Mouse (Mus musculus): ENCODE data around the gene Atp11a. TPM values are rescaled to one million over a fixed set of nuclear protein-coding genes. Genes with fewer than 3 reads are reported as not detected.

Atp11a gene
- polyA plus RNA-seq, 1 experiment = 24.0 TPM

DNA sequence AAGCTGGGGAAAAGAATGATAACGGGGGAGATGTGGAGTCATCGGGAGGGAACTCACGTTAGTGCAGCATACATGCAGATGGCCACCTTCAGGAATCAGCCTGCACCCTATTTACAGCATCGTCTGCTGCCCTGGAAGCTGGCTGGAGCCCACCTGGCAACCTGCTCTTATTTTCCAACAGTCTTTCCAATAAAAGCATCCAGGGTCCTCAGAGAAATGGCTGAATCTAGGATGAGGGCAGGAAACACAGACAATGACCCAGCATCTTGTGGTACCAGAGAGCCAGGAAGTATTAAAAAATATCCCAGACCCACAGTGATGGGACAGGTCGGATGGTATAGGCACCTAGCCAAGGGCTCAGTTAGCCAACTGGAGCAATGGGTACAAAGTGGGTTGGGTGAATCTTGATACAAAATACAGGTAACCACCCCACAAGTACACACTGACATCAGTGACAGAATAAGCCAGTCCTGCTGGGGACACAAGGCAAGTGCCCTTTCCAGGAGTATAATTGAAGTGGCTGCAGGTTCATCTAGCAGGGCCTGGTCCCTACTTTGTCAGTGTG lies 136.2 kb downstream of the Atp11a start:
- no peak overlapping the region for H3K4me3 ChIP-seq (ENCODE audit: insufficient read depth, low read length)
- H3K27ac ChIP-seq (ENCODE audit: insufficient read depth, low read depth, low read length) = no peak overlapping the region
- no peaks in the 10 kb centered on the region for H3K4me1 ChIP-seq (ENCODE audit: control insufficient read depth, insufficient read depth, low read length)
- TF ChIP-seq POLR2A (IDR thresholded peaks at IDR 0.05; ENCODE audit: borderline replicate concordance, low read depth, low read length) (no peak), CTCF (IDR thresholded peaks at IDR 0.05; ENCODE audit: low read depth, low read length) (no peak)

DNA sequence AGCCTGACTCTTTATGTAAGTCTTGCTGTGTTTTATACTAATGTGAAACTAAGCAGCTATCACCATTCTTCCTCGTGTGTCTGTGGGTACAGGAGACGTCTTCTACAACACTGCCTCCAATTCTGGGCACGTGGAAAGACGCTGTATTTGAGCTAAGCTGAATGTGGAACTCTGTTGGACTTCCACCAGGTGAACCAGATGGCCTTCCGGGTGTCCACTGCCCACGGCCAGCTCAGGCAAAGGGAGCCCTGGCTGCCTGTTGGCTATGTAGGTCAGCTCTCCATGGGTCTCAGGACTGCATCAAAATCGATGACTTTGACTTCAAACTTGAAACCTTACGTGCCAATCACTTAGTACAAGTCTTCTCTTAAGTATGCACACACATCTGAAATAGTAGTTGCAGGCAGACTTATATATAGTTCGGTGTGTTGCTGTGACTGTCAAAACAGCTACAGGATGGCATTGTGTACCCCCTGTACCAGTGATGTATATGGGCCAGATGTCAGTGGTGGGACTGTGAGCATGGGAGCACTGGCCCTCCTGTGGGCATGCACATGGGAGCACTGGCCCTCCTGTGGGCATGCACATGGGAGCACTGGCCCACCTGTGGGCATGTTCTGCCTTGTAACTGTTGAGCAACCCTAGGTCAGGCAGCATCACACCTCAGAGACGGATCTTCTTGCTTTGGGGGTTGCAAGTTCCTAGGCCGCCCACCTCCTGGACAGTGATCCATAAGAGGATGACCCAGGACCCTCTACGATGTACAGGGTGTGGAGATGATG lies 137.2 kb downstream of the Atp11a start:
- TF ChIP-seq CTCF (IDR thresholded peaks at IDR 0.05; ENCODE audit: low read depth, low read length) (no peak), POLR2A (IDR thresholded peaks at IDR 0.05; ENCODE audit: borderline replicate concordance, low read depth, low read length) (no peak)
- H3K4me3 ChIP-seq (ENCODE audit: insufficient read depth, low read length) = no peak overlapping the region
- H3K27ac ChIP-seq (ENCODE audit: insufficient read depth, low read depth, low read length) = no peak overlapping the region
- no peaks in the 10 kb centered on the region for H3K4me1 ChIP-seq (ENCODE audit: control insufficient read depth, insufficient read depth, low read length)

DNA sequence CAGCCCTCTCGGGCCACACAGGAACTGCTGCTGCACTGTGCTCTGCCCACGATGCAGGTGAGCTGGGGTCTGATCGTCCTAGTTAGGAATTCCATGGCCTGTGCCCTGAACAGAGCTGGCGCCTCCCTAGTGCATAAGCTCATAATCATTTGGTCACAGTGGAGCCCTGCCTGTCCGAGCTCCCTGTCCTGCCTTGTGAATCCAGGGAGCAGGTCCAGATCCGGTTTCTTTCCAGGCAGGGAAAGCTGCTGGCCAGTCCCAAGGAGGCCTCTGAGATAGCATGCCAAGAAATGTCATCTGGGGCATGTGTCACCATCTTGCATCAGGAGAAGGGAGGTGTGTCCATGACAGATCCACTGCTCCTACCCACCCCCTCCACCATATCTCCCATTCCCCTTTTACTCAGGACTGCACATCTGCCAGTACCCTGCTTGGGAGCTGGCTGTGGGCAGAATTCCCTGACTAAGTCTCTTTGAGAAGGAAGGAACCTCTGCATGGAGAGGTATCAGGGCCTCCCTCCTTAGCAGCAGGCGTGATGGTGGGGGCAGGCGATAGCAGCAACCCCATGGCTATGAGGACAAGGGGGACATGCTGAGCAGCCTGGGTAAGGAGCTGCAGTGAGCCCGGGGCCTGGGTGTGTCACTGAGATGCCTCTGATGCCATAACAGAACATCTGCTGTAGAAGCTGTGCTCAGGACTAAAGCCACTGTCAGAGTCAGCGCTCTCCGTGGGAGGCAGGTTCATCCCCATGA lies 138.1 kb downstream of the Atp11a start:
- TF ChIP-seq POLR2A (IDR thresholded peaks at IDR 0.05; ENCODE audit: borderline replicate concordance, low read depth, low read length) (no peak), CTCF (IDR thresholded peaks at IDR 0.05; ENCODE audit: low read depth, low read length) (no peak)
- Histone ChIP-seq H3K4me1 (ENCODE audit: control insufficient read depth, insufficient read depth, low read length) (no peaks in the 10 kb centered on the region), H3K27ac (ENCODE audit: insufficient read depth, low read depth, low read length) (no peak overlapping the region), H3K4me3 (ENCODE audit: insufficient read depth, low read length) (no peak overlapping the region)

DNA sequence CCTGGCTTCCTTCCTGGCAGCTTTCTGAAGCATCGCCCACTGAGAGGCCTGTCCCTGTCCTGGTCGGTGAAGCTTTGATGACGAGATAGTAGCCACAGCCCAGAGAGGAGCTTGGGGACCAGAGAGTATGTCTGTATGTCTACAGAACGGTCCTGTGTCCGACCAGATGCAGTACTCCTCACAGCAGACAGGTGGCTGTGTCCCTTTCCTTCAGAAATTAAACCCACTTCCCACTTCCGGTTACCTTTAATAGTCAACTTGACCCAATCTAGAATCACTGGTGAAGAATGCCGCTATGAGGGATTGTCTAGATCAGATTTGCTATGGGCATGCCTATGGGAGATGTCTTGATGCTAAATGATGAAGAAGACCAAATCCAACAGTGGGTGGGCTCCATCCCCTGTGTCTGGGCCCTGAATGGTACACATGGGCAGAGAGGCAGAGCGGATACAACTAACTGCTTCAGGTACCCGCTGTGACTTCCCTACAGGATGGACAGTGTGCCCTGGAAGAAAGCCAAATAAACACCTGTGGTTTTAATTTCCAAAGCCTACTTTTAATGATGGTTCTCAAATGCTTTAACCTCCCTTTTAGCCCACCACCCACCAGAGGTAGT lies 138.8 kb downstream of the Atp11a start:
- Histone ChIP-seq H3K4me1 (ENCODE audit: control insufficient read depth, insufficient read depth, low read length) (no peaks in the 10 kb centered on the region), H3K4me3 (ENCODE audit: insufficient read depth, low read length) (no peak overlapping the region), H3K27ac (ENCODE audit: insufficient read depth, low read depth, low read length) (no peak overlapping the region)
- TF ChIP-seq CTCF (IDR thresholded peaks at IDR 0.05; ENCODE audit: low read depth, low read length) (no peak), POLR2A (IDR thresholded peaks at IDR 0.05; ENCODE audit: borderline replicate concordance, low read depth, low read length) (no peak)

DNA sequence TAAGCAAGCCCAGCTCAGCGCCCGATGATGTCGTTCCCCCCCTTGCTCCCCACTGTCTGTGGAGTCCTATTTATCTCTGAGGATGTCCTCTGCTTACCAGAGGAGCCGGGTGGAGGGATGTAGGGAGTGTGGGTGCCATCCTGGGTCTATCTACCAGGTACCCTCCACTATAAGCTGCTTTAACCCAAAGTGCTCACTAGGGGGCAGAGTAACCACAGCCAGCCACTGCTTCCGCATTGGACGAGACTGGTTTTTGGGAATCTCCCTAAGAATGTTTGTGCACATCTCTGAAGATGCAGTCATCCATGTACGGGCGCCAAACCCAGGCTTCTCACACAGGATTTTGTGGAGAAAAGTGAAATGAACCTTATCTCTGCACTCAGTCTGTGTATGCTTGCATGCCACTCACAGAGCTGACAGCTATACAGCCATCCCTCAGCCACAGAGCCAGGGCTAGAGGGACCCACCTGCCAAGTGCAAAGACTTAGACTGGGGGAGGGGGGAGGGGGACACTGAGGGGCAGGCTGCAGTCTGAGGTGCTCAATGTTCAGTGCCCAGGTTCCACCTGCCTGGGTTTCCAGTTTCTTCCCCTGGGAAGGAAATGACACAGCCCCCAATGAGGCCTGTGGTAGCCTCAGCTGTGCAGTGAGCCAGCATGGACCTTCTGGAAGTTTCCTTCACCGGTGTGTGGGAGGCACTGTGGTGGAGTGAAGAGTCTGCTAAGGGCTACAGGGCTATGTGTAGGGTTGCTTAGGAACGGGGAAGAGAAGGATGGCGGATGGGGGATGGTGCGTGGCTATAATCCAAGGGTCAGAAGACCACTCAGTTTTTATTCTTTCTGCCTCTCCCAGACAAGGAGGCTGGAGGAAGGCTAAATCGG lies 139.9 kb downstream of the Atp11a start:
- no peaks in the 10 kb centered on the region for H3K4me1 ChIP-seq (ENCODE audit: control insufficient read depth, insufficient read depth, low read length)
- H3K27ac ChIP-seq (ENCODE audit: insufficient read depth, low read depth, low read length) = no peak overlapping the region
- no peak for TF ChIP-seq POLR2A (IDR thresholded peaks at IDR 0.05; ENCODE audit: borderline replicate concordance, low read depth, low read length)
- peak; percentile 81 for TF ChIP-seq CTCF (IDR thresholded peaks at IDR 0.05; ENCODE audit: low read depth, low read length)
- no peak overlapping the region for H3K4me3 ChIP-seq (ENCODE audit: insufficient read depth, low read length)

DNA sequence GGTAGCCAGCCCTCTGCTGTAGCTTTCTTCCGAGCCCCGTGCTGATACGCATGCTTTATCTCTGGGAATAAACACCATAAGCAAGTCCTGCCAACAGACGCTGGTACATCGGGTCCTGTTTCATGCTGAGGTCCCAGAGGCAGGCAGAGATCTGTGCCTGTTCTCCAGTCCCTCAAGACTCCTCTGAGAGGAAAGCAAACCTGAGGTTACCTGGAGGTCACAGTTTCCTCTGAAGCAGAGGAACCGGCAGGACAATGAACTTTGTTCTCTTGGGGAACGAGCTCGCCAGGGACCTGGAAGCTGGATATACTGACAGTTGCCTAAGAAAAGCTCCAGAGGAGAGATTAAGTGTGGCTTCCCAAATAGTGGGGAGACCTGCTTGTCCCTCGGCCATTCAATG lies 141.0 kb downstream of the Atp11a start:
- H3K4me3 ChIP-seq (ENCODE audit: insufficient read depth, low read length) = no peak overlapping the region
- H3K4me1 ChIP-seq (ENCODE audit: control insufficient read depth, insufficient read depth, low read length) = no peaks in the 10 kb centered on the region
- H3K27ac ChIP-seq (ENCODE audit: insufficient read depth, low read depth, low read length) = no peak overlapping the region
- no peak for TF ChIP-seq CTCF (IDR thresholded peaks at IDR 0.05; ENCODE audit: low read depth, low read length)
- no peak for TF ChIP-seq POLR2A (IDR thresholded peaks at IDR 0.05; ENCODE audit: borderline replicate concordance, low read depth, low read length)

DNA sequence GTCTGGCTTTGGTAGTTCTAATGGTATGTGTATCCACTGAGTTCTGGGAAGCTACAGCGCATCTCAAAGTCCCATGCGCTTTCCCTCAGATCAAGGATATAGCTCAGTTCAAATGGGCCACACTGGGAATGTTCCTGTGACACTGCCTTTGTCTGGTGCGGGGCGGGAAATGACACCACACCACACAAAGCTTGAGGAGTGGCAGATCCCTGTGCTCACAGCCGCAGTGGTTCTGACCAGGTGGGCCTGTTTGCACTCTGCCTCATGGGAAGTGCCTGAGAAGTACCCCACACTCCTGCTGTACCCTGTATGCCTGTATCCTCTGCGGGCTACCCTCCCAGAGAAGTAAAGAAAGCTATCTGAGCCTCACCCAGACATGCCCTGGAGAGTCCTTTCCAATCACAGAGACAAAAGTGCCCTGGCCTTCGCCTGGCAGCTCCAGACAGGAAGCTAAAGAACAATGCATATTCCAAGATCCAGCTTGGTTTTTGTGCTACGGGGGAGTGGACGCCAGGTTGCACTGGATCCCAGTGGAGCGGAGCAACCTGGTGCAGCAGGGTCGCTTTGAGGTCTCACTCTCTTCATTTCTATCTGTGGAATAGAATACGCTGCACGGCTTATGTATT lies 147.1 kb downstream of the Atp11a start:
- Histone ChIP-seq H3K4me3 (ENCODE audit: insufficient read depth, low read length) (no peak overlapping the region), H3K4me1 (ENCODE audit: control insufficient read depth, insufficient read depth, low read length) (no peaks in the 10 kb centered on the region), H3K27ac (ENCODE audit: insufficient read depth, low read depth, low read length) (no peak overlapping the region)
- TF ChIP-seq CTCF (IDR thresholded peaks at IDR 0.05; ENCODE audit: low read depth, low read length) = no peak
- no peak for TF ChIP-seq POLR2A (IDR thresholded peaks at IDR 0.05; ENCODE audit: borderline replicate concordance, low read depth, low read length)

DNA sequence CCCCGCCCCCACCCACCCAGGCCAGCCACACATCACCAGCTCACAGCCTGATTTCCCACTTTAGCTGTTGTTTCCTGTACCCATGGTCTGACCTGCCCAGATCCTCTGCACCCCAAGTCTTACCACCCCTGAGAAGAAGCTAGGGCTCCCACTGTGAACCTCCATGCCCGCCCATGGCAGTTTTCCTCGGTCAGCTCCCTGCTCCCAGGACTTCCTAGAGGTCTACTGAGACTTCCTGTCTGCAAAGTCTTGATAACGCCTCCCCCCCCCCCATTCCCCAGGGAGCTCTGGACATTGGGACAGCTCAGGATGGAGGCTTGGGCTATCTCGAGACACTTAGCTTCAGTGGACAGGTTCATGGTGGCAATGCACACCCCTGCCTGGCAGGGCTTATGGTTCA lies 148.3 kb downstream of the Atp11a start:
- TF ChIP-seq CTCF (IDR thresholded peaks at IDR 0.05; ENCODE audit: low read depth, low read length) (no peak), POLR2A (IDR thresholded peaks at IDR 0.05; ENCODE audit: borderline replicate concordance, low read depth, low read length) (no peak)
- Histone ChIP-seq H3K4me3 (ENCODE audit: insufficient read depth, low read length) (no peak overlapping the region), H3K4me1 (ENCODE audit: control insufficient read depth, insufficient read depth, low read length) (no peaks in the 10 kb centered on the region), H3K27ac (ENCODE audit: insufficient read depth, low read depth, low read length) (no peak overlapping the region)
